Mouse (Mus musculus) retina, embryonic 14.5 days (tissue): ENCODE measurements around the gene Pmepa1.
A peak's percentile ranks its signal among the peaks of the same experiment; 100 is the strongest.

Experiments used
- DNase-seq: peaks from one replicate; pipeline ENCODE4 v3.0.0-alpha.2; 2015; ENCODE audit warnings: low spot score

Gene Pmepa1

DNA sequence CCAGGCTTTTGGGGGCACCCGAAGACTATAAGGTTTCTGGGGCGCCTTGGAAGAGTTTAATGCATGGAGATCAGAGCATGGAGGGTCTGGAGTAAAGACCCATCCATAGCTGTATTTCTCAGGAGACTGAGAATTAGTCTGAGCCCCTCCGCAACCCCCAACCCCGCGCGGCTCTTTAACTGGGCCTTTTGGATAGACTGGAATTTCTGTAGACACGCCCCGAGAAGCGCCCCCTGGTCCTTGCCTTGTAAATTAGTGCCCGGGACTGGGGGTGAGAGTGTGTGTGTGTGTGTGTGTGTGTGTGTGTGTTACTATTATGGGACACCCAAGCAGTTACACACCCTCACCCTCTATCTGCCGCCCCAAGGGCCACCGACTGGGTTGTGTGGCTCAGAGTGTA, 526 bp upstream of the Pmepa1 start:
- DNase-seq = peak; percentile 76

DNA sequence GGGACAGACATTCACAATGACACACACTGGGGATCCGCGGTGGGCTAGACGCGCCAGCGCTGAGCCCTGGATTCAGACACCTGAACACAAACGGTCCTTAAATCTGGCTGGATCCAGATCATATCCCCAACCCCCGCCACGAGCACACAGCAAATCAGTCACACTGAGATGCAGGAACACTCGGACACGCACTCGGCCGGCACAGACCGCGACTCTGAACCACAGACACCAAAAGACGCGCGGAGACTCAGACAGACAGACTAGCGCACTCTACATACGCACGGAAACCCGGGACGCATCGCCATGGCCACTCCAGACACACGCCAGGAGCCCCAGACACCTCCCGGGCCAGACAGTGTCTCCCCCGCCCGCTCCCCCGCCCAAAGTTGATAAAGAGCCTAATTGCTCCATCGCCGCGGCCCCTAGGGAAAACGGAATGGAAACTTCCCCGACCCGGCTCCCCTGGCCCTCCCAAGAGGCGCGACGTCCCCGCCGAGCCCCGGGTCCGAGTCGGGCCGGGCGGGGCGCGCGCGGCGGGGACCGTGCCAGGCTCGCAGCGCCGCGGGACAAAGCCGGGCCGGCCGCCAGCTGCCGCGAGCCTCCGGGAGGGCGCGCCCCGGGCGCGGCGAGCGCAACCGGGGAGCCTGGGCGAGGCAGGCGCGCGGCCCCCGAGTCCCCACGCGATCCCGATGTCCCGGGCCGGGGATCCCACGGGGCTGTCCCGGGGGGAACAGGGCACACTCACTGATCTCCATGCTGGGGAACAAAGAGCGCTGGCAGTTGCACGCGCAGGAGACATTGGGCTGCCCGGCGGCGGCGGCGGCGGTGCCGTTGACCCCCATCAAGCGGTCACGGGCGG, 761 bp downstream of the Pmepa1 start:
- DNase-seq = peak; percentile 41

DNA sequence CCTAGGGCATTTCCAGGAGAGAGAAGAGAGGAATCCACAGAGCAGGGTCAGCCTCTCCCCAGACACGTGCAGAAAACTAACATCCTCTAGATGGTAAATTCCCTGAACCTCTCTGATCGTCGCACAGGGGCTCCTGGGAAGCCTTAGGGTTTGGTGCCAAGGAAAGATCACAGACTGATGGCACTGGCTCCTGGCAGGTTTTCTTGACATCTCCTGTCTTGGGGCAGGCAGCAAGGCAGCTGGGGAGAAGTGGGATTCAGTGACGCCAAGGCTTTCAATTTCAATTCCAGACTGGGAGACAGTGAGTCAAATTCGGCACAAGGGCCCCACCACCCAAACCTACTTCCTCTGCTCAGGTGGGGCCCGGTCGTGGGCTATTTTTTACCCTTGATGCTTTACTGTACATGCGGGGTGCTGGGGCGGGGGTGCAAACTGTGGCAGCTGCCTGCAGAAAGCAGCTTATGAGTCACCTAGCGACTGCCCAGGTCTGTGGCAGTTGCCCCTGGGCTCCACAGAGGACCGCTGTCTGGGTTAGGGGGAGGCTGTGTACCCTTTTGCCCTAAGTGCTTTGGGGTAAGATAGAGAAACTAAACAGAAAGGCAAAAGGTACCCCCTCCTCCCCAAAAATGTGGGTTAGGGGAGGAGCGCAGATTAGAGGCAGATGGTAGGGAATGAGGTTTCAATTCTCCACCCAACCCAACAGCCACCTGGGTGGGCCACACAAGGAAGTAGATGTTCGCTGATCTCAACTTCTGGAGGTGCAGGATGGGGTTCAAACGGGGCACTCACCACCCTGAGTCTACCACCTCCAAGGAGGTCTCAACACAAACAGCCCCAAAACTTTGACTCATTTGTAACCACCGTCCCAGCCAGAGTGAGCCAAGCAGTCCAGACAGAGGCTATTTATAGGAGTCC, 1.6 kb downstream of the Pmepa1 start:
- peak; percentile 44 for DNase-seq

DNA sequence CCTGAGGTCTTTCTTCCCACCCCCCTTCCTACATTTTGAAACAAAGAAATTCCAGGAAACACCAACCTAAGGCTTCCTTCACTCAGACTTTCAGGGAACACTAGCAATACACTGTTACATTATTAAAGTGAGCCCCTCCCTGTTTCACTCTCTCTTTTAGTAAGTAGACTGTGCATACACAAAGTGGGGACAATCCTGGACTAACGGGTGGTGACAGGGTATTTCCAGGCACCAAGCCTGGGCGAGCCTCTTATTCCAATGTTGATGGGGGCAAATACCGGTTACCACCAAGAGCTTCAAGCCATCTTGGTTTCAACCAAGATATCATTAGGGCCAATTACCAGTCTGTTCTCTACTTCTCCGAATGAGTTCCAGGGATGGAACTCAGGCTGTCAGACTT, 2.4 kb downstream of the Pmepa1 start:
- DNase-seq = peak; percentile 32

DNA sequence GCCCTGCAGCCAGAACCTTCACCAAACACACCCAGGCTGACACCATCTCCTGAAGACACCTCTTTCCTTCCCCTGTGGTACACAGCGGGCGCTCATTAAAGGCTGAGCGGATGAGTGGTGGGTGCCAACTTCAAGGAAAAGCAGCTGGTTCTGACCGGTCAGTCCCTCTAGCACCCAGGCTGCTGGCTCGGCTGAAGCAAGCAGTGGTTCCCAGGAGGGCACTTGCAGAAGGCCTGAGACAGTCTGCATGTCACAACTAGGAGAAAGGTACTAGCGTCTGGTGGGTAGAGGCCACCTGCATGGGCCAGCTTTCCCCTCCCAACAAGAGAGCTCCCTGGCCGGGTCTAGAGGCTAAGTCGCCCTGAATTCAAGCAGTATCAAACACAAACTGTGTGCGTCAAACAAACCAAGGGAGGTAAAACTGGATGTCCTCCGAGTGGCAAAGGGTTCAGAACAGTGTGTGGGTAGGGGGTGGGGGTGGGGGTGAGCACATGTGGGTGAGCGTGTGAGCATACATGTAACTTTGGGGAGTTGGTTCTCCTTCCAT, 3.9 kb downstream of the Pmepa1 start:
- DNase-seq = peak; percentile 20

DNA sequence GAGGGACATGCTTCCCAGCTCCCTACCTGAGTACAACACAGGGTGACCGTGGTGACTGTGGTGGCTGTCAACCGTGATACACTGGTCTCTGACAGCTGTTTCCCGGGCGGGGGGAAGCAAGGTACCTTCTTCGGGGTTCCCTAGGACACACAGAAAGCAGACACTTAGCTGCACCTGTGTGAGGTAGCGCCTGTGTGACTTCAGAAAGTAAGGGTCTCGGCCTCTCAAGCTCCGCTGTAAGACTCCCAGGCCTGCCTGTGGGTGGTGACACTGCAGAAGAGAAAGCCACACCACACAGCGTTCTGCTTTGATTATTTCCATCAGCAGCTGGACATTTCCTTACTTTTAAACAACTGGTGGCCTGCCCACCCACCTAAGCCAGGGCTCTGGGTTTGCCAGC, 4.8 kb downstream of the Pmepa1 start:
- no peak for DNase-seq

DNA sequence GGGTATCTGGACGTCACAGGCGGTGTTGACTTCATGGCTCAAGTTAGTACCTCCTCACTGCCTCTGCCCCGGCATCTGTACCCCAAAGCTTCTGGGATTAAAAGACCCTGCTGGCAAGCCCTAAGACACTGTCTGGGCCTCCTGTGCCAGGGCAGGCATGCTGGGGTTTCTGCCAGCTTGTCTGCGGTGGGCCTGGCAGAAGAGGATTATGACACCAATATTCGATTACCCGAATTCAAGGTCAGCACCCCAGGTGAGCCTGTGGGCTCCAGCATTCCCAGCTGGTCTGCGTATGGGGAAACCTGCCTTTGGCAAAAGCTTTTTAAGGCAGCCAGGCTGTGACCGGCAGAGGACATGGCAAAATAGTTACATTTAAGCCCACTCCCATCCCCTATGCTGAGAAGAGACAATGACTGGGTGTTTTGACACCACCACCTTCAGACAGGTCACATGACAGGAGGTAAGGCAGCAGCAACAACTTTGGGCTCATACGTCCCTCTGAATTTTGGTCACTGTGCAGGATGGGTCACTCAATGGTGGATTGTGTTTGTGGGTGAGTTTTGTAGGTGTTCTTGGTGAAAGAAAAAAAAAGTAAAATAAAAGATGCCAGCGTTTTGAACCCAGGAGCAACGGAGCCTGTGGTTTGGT, 5.6 kb downstream of the Pmepa1 start:
- DNase-seq = no peak

DNA sequence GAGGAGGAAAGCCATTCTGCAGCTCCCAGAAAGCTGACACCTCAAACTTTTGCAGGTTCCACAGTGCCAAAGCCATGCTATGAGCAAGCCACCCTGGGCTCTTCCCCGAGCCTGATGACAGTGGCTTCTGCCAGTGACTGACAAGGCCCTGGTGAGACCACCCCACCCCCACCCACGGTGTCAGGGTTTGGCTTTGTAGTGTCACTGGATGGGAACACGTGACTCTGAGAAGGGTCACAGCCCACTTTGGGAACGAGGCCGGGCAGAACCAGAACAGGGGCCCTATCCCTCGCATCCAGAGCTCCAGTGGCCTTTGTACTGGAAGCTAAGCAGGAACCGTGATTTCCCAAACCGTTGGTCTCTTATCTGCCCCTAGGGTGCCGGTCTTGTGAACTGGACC, 6.1 kb downstream of the Pmepa1 start:
- peak; percentile 32 for DNase-seq

DNA sequence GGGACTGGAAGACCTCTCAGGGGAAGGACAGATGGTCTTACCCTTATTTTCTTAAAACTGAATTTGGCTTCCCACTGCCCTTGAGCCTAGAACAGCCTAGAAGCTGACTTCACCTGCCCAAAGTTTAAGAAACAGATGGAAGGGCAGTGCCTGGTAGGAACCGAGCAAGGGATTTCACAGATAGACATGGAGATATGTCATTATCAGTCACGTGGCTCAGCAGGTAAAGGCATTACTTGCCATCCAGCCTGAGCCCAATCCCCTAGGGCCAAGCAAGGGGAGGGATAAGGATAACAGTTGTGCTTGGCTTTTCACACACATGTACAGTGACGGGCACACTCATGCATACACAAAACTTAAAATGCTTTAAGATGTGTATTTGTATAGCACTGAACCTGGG, 8.8 kb downstream of the Pmepa1 start:
- DNase-seq = no peak

DNA sequence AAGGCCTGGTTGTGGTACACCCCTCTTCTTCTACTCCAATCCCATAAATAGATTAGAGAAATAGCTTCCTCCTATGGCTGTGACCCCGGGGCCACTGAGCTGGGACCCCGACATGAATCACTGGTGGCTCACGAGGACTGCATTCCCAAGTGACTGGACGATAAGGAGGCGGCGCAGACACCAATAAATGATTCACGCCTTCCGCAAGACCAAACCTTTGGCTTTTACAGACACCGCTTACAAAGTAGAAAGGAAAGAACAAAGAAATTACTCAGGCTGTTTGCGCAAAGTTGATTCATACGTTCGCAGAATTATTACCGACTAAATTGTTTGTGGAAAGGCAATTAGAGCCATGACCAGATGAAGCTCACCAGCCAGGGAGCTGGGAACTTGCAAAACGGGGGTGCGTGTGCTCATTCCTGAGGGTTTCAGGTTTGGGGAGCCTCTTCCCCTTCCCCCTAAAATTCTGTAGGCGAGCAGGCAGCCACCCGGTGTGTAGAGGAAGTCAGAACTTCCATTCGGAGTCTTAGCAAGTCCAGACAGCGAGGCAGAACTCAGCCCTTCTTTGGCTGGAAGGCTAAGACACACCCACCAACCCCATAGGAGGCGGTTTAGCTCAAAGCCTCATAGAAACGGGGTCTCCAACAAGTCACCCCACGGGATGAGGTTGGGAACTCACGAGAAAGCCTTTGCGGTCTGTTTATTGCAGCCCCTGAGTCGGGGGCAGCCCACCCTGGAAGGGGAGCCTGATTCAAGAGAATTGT, 9.8 kb downstream of the Pmepa1 start:
- no peak for DNase-seq

DNA sequence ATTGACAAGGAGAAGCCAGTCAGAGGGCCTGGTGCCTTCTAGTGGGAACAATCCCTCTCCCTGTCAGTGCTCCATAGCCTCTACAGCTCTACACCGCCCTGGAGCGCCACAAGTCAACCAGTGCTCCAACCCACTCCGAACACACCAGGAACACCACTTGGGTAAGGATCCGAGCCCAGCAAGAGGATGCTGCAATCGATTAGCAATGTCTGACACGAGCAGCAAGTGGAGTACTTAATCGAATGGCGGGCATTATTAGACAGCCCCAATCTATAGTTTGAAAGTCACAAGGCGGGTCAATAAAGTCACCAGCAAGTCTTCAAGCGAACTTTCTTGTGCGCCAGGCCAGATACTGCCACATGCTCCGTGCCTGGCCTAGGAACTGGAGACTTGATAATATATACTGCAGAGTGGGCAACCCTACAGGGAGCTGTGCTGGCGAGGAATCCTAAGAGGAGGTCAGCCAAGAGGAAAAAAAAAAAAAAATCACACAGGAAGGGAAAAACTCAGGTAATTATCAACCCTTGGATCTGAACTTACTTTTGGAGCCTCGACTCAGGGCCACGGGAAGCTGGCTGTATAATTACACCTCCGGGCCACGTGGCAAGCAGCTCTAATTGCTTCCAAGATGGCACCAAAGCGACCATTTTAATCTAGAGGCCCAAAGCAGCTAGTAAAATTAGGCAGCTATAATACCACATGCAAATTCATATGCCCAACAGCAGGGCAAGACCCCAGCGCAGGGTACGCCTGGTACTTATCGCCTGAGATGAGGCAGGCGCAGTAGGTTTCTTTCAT, 10.7 kb downstream of the Pmepa1 start:
- no peak for DNase-seq

DNA sequence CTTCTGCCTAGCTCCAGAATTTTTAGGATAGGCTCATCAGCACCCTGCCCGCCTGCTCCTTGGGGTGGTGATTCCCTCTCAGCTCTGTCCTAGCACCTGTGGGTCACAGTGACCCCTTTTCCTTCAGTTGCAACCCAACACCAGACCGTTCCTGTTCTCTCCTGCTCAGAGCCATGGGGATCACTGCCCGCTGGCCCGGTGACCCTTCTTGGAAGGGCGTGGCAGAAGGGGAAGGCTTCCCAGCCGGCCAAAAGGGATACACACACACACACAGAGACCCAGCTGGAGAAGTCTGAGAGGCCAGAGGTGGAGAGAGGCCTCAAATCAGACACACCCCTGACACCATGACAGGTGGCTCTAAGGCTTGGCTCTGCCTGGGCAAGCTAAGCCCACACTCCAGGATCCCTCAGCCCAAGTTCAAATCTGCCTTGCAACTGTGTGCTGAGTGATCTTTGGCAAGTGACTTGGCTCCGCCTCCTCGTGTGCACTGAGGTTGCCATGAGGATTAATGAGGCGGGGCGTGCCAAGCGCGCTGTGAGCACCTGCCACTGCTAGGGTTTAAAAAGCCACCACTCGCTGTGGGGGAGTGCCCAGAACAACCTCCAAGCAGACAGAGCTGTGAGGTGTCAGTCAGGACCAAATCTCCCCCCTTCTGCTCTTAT, 11.7 kb downstream of the Pmepa1 start:
- DNase-seq = peak; percentile 75

DNA sequence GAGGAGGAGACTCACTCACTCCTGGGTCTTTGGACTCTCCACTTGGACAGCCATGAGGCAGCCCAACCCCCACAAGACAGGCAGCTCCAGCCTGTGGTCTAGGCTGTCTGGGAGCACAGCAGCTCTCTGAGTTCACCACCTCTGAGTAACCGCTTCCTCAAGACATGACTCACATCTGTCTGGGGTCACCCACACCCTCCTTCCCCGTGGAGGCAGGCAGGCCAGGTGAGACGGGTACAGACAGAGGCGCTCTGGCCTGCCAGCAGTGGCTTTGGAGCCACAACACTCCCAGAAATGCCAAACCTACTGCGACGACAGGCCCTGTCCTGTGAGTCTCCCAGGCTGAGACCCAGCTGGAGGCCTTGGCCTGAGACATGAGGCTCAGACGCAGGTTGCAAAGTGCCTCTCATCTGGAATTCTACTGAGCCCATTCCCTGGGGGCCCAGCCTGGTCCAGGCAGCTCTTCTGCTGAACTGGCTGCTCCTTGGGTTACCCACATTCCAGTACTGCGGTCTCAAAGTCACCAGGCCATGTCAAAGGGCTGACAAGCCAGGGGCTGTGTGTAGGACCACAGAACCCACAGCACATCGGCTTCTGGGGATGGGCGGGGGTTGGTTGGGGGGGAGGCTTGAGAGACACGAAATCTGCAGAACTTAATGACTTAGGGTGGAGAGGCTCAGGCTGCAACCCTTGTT, 12.6 kb downstream of the Pmepa1 start:
- DNase-seq = no peak

DNA sequence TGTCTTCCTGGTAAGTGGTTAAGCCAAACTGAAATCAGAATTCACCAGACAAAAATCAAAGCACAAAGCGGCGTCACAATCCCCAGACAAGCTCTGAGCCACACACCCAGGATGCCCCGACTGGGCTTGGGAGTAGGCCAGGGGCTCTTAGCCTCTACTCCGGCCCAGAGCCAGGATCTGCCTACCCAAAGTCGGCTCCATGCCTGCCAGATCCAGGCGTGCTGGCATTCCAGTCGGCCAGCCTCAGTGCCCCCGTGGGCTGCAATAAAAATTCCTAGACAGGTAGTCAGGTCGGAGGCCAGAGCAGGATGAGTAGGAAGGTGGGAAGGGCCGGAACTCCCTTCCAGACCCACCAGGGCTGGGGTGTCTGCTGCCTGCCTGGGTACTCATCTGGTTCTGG, 14.8 kb downstream of the Pmepa1 start:
- DNase-seq = no peak

DNA sequence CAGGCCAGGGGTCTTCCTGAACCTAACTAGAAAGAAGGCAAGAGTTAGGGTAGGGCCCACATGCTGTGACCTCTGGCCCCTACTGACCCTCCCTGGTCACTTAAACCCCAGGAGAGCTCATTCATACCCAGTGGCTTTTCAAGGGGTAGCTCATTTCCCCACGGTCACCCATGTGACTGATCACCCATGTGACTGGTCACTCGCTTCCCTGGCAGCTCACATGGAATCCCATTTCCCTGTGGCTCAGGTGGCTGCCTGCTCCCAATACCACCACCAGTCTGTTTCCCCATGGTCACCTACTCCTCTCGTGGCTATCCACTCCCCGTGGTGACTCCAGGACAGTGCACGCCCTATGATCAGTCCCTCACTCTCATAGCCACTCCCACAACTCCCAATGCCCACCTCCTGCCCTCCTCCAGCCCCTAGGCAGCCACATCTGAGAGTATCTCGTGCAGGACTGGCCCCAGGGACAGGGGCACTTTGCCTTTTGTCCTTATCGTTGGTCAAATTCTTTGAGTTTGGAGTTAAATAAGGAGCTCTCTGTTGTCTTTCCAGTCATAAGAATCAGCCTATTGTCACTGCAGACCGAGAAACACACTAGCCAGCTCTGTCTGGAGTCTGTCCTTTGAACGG, 17.8 kb downstream of the Pmepa1 start:
- no peak for DNase-seq

DNA sequence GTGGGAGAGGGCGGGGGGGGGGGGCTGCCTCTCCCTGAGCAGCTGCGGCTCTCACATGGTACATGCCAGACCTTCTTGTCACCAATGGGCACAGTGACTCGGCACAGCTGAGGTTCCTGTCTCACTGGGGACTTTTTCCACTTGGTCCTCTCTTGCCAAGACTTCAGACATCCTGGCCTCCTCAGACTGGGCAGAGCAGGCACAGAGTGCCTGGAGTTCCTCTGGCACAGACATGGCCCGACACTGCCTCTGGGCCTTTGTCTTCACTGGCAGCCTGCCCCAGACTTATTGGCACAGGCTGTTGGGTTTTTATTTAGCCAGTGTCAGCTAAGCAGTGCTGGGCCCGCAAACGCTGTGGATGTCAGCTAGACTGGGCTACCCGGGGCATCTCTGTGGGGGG, 18.7 kb downstream of the Pmepa1 start:
- DNase-seq = no peak

DNA sequence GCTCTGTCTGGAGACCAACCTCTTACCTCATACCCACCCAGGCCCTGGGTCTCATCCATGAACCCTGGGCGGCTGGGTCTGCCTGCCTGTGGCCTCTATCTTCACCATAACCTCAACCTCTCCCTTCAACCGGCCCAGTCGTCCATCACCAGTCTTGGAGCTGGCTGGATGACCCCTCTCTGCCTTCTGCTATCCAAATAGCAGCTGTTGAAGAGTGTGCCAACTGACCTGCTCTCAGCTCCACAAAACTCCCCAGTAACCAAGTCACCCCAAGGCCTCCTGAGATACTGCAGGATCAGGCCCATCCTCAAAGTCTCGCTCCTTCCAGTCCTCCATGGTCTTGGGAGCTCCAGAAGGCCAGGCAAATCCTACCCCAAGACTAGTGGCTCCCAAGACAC, 19.8 kb downstream of the Pmepa1 start:
- no peak for DNase-seq

DNA sequence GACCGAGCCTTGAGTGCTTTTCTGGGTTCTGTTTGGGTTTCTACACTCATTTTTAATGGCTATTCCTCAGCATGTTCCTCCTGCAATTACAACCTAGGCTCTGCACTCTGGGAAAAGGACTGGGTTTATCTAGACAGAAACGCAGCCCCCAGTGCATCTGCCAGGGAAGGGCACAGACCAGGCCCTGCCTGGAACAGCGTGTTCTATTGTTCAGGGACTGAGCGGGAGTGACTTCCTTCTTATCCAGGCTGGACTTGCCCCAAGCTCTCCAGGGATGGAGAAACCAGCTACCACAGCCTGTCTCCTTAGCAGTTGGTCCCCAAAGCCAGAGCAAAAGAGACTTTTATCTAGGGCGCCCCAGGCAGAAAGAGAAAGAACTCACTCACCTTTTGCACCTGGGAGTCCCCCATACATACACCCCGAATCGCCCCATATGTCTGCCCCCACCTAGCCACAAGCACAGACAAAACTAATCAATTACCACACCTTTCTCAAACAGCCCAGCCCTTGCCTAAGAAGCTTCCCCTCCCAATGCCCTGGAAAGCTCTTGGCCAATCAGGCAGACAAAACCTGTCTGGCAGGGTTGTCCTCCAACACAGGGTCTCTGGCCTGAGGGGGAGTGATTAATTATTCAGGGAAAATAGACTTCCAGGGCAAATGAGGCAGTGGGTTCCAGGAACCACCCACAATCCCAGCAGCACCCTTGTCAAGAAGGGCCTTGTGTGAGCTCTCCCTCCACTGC, 20.4 kb downstream of the Pmepa1 start:
- DNase-seq = no peak
